Mouse (Mus musculus) heart, embryonic 14.5 days (tissue): ENCODE data around the gene Pik3cd. TPM values are rescaled to one million over a fixed set of nuclear protein-coding genes. Genes with fewer than 3 reads are reported as not detected.

Experiments used
- ATAC-seq: fragments of 200-750 bp; cut with Nextera tagmentation; 2 replicates; pipeline ENCODE4 v1.8.0; 2017; ENCODE audit warnings: low read depth, moderate TSS enrichment; ENCODE audit not compliant: insufficient number of reproducible peaks, insufficient read depth, low FRiP score
- H3K27ac ChIP-seq, 2 experiments: fragments of 200-500 bp in 1 of 2; fragments of 300-500 bp in 1 of 2; sonication (generic) in 1 of 2; replicated peaks in 1 of 2; 2 replicates each; pipeline ENCODE4 v1.5.1; 2012 to 2014; ENCODE audit warnings: low read depth in 2 of 2, low read length in 2 of 2, control low read depth in 1 of 2, mild to moderate bottlenecking in 1 of 2, mixed read lengths in 1 of 2; ENCODE audit not compliant: control insufficient read depth in 1 of 2, insufficient read depth in 1 of 2
- H3K27me3 ChIP-seq: fragments of 300-500 bp; sonication (generic); 2 replicates; pipeline ENCODE4 v1.6.1; 2014; ENCODE audit warnings: mild to moderate bottlenecking, low read length, control low read depth; ENCODE audit not compliant: control insufficient read depth, insufficient read depth
- H3K36me3 ChIP-seq: fragments of 300-500 bp; sonication (generic); 2 replicates; pipeline ENCODE4 v1.6.1; 2014; ENCODE audit warnings: mild to moderate bottlenecking, control low read depth, low read length, mixed read lengths; ENCODE audit not compliant: control insufficient read depth, insufficient read depth
- H3K4me1 ChIP-seq, 2 experiments: fragments of 200-500 bp in 1 of 2; fragments of 300-500 bp in 1 of 2; sonication (generic) in 1 of 2; 2 replicates each; pipeline ENCODE4 v1.6.1; 2012 to 2014; ENCODE audit warnings: low read length in 2 of 2, control low read depth in 1 of 2, mixed read lengths in 1 of 2; ENCODE audit not compliant: control insufficient read depth in 2 of 2, insufficient read depth in 2 of 2
- H3K4me2 ChIP-seq: fragments of 300-500 bp; sonication (generic); 2 replicates; pipeline ENCODE4 v1.6.1; 2014; ENCODE audit warnings: mild to moderate bottlenecking, low read length
- H3K4me3 ChIP-seq, 2 experiments: fragments of 200-500 bp in 1 of 2; fragments of 300-500 bp in 1 of 2; sonication (generic) in 1 of 2; 2 replicates each; pipeline ENCODE4 v1.5.1; 2012 to 2014; ENCODE audit warnings: low read length in 2 of 2, mild to moderate bottlenecking in 2 of 2, control low read depth in 1 of 2, low read depth in 1 of 2, moderate library complexity in 1 of 2; ENCODE audit not compliant: control insufficient read depth in 1 of 2, insufficient read depth in 1 of 2
- H3K9ac ChIP-seq: fragments of 300-500 bp; sonication (generic); 2 replicates; pipeline ENCODE4 v1.6.1; 2014; ENCODE audit warnings: mild to moderate bottlenecking, low read length
- H3K9me3 ChIP-seq: fragments of 300-500 bp; sonication (generic); 2 replicates; pipeline ENCODE4 v1.6.1; 2016; ENCODE audit warnings: low read length, control low read depth; ENCODE audit not compliant: control insufficient read depth
- WGBS: fragments of 180-500 bp; shearing (Covaris S2); extraction: QIAGEN DNeasy Blood & Tissue Kit; methylation state at CpG from one replicate; pipeline ENCODE4 v1.1.7; 2014; 5-methylcytosine and 5-hydroxymethylcytosine counted together
- polyA plus RNA-seq: library from polyadenylated mRNA; unstranded; fragments of >200 nt; fragmentation: Nextera tagmentation; extraction: Ambion mirVana; gene quantifications from 2 replicates; pipeline ENCODE4 v1.2.1, GENCODE M21; 2014

The Pik3cd gene
- polyA plus RNA-seq, 1 experiment from 2014 or later: 3.1 TPM

DNA sequence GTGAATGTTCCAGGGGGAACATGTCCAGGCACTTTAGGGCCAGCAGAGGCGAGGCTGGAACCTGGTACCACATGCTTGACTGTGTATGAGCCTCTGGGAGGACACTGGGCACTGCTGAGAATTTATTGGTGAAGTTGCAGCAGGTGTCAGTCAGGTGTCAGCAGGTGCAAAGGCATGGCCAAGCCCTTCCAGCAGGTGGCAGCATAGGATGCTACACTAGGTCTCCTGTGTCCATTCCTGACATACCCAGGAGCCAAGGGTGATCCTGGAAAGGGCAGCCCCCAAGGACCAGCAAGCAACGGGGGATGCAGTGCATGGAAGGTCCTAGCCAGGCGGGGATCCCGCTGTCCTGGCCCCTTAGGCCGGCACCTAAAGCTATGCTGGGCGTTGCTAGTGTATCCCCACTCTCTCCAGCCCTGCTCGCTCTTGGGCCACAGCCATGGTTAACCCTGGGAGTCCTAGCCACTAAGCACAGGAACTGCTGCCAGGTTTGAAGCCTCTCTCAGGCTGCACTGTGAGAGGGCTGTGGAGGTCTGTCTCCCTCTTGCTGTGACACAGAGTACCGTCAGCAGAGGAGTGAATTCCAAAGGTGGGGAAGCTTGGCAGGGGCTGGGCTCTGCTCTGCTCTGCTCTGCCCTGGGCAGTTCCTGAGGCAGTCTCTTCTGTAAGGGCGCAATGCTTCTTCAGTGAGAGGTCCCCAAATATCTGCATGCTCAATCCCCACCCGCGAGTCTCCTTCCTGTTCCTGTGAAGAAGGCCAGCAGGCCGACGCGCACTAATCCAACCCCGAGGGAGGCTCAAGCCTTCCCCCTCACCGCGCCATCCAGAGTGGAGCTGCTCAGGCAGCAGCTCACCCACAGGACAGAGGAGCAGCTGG, 21.7 kb upstream of the Pik3cd start:
- Histone ChIP-seq H3K36me3 (peaks cover 99% of the 10 kb centered on the region), H3K27ac (no peak overlapping the region), H3K4me2 (no peak overlapping the region), H3K9me3 (no peaks in the 10 kb centered on the region), H3K4me3 (no peak overlapping the region), H3K27me3 (no peaks in the 10 kb centered on the region), H3K9ac (no peak overlapping the region), H3K4me1 (peaks cover 0 to 8% of the 10 kb centered on the region in 2 experiments; a peak in 1 of 4 replicates)
- WGBS: 69% methylated on average over 17 of the region's 17 CpGs
- peak; percentile 36; the same call in 1 of the 2 replicates for ATAC-seq

GRCm38 (mm10) chr4:149723021-149723390, 20.6 kb upstream of the Pik3cd start:
- Histone ChIP-seq H3K4me1 (peaks cover 0 to 8% of the 10 kb centered on the region in 2 experiments; a peak in 1 of 4 replicates), H3K9me3 (no peaks in the 10 kb centered on the region), H3K36me3 (peaks cover 99% of the 10 kb centered on the region), H3K4me2 (no peak overlapping the region), H3K9ac (no peak overlapping the region), H3K4me3 (no peak overlapping the region), H3K27ac (no peak overlapping the region), H3K27me3 (no peaks in the 10 kb centered on the region)
- 90% methylated on average over 12 of the region's 12 CpGs for WGBS
- ATAC-seq: no peak

- Histone ChIP-seq H3K4me1 (peaks cover 0 to 8% of the 10 kb centered on the region in 2 experiments; a peak in 1 of 4 replicates), H3K9ac (no peak overlapping the region), H3K27me3 (no peaks in the 10 kb centered on the region), H3K9me3 (no peaks in the 10 kb centered on the region), H3K27ac (no peak overlapping the region), H3K36me3 (peaks cover 99% of the 10 kb centered on the region), H3K4me2 (no peak overlapping the region), H3K4me3 (no peak overlapping the region)
- ATAC-seq: no peak
- WGBS: 85% methylated on average over 24 of the region's 24 CpGs
Measured at GRCm38 (mm10) chr4:149722104-149723020, 20.0 kb upstream of the Pik3cd start.

DNA sequence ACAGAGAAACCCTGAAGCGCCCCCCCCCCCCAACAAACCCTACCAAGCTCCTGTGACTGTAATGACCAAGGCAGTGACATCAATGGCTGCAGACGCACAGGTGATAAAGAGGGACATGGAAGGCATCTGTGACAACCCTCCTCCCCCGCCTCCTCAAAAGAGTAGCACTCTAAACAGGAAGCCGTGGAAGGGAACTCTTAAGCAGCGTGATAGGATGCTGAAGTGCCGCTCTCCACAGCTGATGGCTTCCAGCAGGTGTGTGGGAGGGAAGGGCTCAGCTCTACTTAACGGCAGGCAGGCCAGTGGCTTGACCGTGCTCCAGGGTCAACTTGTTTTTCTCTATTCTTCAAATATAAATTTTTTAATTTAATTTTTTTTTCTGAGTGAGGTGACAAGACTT, 18.8 kb upstream of the Pik3cd start:
- Histone ChIP-seq H3K4me3 (no peak overlapping the region), H3K4me1 (peaks cover 0 to 8% of the 10 kb centered on the region in 2 experiments; a peak in 1 of 4 replicates), H3K9me3 (no peaks in the 10 kb centered on the region), H3K36me3 (peaks cover 99% of the 10 kb centered on the region), H3K27me3 (no peaks in the 10 kb centered on the region), H3K27ac (no peak overlapping the region), H3K9ac (no peak overlapping the region), H3K4me2 (no peak overlapping the region)
- 55% methylated on average over 8 of the region's 8 CpGs for WGBS
- no peak for ATAC-seq

- H3K4me1 ChIP-seq: peaks cover 0 to 8% of the 10 kb centered on the region in 2 experiments; a peak in 1 of 4 replicates
- H3K27me3 ChIP-seq: no peaks in the 10 kb centered on the region
- H3K9me3 ChIP-seq: no peaks in the 10 kb centered on the region
- no peak overlapping the region for H3K27ac ChIP-seq
- peaks cover 99% of the 10 kb centered on the region for H3K36me3 ChIP-seq
- 76% methylated on average over 6 of the region's 6 CpGs for WGBS
- H3K4me3 ChIP-seq: no peak overlapping the region
- no peak overlapping the region for H3K4me2 ChIP-seq
- no peak for ATAC-seq
- H3K9ac ChIP-seq: no peak overlapping the region
Measured at GRCm38 (mm10) chr4:149719686-149720085, 17.3 kb upstream of the Pik3cd start.

DNA sequence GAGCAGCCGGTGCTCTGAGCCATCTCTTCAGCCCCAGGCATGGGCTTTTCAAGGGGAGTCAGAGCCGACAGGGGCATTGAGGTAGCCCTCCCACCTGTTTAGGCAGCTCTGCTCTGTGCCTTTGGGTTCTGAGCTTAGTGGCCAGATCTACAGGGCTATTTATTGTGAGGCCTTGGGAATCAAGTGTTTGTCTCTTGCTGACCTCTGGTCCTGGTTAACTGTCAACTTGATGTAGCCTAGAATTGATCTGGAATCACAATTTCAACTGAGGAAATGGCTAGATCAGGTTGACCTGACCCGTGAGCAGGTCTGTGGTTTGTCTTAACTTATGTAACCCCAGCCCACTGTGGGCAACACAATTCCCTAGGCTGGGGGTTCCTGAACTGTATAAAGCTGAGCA, 12.2 kb upstream of the Pik3cd start:
- H3K27ac ChIP-seq: no peak overlapping the region
- H3K4me3 ChIP-seq: no peak overlapping the region
- no peaks in the 10 kb centered on the region for H3K27me3 ChIP-seq
- H3K9me3 ChIP-seq: no peaks in the 10 kb centered on the region
- no peak for ATAC-seq
- H3K4me2 ChIP-seq: no peak overlapping the region
- H3K9ac ChIP-seq: no peak overlapping the region
- H3K36me3 ChIP-seq: peaks cover 51% of the 10 kb centered on the region
- 74% methylated on average over 3 of the region's 3 CpGs for WGBS
- H3K4me1 ChIP-seq: 0 out of 4 replicates have a peak, but pooled peaks cover 0 to 3% of the 10 kb centered on the region in 2 experiments

DNA sequence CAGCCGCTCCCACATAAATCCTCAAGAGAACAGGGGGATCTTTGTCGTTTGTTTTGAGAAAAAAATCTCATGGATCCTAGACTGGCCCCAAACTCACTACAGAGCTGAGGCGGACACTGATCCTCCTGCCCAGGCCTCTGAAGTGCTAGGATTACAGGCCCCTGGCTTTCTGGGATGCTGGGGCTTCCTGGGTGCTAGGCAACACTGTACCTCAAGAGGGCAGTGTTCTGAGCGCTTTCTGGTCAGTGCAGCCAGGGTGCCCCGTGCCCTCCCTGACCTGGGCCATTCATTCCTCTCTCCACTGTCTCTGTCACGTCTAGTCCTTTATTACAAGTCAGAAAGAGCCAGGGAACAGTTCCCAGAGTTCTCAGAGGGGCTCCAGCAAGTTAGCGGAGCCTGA, 9.6 kb upstream of the Pik3cd start:
- Histone ChIP-seq H3K27me3 (no peaks in the 10 kb centered on the region), H3K9ac (no peak overlapping the region), H3K4me1 (0 out of 4 replicates have a peak, but pooled peaks cover 0 to 3% of the 10 kb centered on the region in 2 experiments), H3K36me3 (peaks cover 25% of the 10 kb centered on the region), H3K27ac (no peak overlapping the region), H3K9me3 (no peaks in the 10 kb centered on the region), H3K4me3 (no peak overlapping the region), H3K4me2 (no peak overlapping the region)
- 31% methylated on average over 7 of the region's 7 CpGs for WGBS
- ATAC-seq: no peak
